Mouse (Mus musculus): Measurements from ENCODE around the gene Gm6993.

The Gm6993 gene

DNA sequence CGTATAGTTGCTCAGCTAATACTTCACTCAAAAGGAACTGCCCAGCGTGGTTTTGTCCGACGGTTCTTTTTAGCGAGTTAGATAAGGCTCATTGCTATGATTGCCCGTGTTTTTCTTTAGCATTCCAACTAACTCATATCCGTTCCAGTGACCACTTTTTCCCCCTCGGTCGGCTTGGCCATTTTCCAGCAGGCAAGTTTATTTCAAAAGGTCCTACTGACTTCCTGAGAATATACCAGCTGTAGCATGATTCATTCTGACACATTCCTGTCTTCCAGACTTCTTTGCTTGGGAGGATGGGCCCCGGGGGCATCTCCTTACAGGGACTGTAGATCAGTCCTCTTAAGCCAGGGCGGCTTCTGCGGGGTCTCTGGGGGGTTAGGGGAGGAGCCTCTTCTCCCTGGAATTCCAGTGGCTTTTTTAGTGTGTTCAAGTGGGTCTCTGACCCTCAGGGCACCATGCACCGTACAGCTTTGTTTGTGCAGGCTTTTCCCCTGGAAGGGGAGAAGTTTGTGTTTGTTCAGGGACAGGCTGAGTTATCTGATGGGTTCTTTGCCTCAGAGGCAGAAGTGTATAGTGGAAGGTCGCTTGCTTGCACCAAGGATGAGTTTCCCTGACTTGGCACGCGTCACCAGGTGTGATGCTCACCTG, 30.9 kb downstream of the Gm6993 start:
- DNase-seq (ENCODE audit: low spot score in 2 of 2): peak in 1 of 2 experiments; percentile 54

DNA sequence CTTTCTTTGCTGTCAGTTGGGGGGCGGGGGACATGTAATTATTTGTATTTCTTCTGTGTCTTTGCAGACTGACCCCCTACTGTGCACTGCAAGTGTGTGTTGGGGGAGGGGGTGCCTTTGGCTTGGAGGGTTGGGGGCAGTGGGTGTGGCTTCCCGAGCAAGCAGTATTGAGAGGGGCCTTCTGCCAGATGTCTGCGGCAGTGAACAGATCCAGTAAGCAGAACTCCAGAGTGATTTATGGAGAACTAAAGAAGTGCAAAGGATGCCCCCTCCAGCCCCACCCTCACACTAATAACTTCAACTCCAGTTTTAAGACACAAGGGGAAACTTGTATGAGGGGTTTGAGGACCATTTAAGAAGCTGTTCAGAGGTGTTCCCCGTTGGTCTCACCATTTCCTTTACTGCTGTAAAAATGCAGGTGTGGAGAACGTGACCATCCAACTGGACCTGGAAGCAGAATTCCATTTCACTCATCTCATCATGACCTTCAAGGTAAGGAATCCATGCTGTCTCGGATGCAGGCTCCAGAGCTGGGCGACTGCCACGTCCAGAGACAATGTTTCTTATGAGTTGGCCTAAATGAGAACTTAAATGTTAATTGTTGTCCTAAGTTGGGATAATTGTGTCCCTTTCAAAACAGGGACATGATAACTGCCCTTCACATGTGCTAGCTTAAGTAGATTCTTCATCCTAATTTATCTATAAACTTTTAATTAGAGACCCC, 31.6 kb downstream of the Gm6993 start:
- DNase-seq (ENCODE audit: low spot score in 2 of 2): no peak

DNA sequence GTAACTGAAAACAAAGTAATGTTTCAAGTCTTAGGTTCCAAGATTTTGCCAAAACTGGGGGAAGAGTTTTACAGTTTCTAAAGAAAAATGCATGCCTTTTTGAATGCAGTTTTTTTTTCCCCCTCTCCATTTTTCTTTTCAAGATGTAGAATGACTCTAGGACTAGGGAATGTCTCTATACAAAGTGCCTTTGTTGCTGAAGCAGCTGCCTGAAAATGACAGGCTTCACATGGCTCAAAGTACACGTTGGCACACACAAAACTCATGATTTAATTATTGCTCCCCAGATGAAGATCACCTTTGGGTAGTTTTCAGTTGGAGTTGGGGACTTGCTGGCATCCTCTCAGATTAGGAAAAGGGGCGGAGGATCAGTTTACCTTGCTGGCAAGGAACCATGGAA, 32.3 kb downstream of the Gm6993 start:
- DNase-seq (ENCODE audit: low spot score in 2 of 2): no peak

DNA sequence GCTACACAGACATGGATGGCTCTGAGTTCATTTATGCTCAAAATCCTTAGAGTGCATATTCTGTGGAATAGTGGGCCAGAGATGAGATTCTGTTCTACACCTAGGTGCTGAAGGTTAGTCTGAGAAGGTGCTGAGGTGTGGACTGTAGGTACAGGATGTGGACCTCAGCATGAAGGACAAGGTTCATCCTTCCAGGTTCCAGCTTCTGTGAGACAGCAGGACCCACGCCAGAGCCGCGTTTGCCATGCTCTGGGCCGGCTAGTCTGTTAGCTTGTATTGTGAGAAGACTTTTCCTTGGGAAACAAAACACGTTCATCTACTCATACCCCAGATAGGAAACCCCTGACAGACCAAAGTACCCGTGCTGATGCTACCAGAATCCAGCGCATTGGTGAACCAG, 33.1 kb downstream of the Gm6993 start:
- DNase-seq (ENCODE audit: low spot score in 2 of 2): no peak

DNA sequence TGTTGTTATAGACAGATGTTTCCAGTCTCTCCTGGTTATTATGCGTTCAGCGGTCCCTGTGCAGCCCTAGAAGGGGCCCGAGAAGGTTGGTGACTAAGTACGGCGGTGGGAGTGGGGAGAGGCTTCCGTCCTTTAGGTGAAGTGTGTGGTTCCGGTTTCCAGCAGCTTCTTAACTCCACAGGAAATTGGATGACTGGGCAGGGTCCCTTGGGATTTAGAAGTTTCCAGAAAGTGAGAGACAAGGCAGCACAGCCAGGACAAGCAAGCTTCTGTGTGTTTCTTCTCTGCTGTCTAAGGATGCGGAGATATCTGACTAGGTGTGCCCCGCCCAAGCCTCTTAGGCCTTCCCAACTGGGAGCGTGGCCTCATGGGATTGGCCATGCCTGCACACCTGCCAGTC, 34.8 kb downstream of the Gm6993 start:
- no peak for DNase-seq (ENCODE audit: low spot score in 2 of 2)

DNA sequence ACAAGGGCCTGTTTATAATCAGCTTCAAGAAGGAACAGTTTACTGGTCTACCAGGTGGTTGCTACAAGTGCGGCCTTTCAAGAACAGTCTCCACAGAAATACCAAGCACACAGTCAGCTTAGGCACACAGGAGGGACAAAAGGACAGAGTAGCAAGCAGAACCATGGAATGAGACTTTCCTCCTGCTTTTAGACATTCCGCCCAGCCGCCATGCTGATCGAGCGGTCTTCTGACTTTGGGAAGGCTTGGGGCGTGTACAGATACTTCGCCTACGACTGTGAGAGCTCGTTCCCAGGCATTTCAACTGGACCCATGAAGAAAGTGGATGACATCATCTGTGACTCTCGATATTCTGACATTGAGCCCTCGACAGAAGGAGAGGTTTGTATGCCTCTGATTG, 37.7 kb downstream of the Gm6993 start:
- no peak for DNase-seq (ENCODE audit: low spot score in 2 of 2)

DNA sequence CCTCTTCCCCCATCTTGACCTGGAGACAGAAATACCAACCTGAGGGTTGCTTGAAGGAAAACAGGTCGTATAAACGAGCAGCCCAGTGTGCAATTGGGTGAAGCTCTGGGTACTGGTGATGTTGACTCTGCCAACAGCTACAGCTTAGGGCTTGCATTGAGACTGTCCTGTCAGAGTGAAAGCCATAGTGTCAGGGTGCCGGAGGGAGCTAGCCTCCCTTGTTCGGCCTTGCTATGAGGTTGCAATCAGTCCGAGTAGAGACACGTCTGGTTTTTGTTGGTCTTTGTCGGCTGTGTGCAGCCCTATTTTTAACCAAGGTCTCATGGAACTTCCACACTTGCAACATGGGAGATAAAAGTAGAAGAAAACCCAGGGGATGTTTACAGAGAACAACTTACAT, 39.7 kb downstream of the Gm6993 start:
- no peak for DNase-seq (ENCODE audit: low spot score in 2 of 2)

DNA sequence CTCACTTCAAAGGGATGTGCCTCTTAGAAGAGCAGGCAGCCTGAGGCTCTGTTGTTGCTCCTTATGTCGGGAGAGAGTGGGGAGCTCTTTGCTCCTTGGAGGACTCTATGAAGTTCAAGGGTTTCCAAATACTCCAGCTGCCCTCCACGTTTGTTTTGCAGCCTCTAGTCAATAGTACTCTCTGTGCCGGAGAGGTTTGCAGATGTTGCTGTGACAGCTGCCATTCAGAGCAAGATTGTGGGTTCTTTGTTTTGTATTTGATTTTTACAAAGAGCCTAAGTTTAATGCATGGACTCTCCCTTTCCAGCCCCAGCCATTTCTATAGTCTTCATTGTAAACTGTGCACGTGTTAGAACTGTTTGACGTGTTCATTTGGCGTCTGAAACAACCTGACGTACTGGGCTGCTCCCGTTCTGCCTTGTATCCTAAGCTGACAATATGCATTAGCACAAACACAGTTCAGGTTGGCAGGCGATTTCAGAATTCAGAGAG, 40.6 kb downstream of the Gm6993 start:
- DNase-seq (ENCODE audit: low spot score in 2 of 2): no peak

DNA sequence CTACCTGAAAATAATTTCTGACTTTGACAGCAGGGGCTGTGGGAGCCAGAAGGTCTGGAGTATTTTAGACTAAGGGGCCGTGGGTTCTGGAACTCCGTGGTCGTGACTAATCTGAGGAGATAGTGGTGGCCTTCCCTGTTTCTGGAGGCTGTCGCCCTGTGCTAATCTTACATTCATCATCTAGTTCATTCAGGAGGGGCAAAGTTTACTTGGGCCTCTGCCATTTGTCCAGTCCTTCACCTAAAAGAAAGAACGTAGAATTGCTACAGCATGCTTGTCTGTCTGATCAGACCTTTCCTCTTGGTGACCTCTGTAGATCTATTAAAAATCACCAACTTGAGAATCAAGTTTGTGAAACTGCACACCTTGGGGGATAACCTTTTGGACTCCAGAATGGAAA, 41.7 kb downstream of the Gm6993 start:
- DNase-seq (ENCODE audit: low spot score in 2 of 2): no peak

DNA sequence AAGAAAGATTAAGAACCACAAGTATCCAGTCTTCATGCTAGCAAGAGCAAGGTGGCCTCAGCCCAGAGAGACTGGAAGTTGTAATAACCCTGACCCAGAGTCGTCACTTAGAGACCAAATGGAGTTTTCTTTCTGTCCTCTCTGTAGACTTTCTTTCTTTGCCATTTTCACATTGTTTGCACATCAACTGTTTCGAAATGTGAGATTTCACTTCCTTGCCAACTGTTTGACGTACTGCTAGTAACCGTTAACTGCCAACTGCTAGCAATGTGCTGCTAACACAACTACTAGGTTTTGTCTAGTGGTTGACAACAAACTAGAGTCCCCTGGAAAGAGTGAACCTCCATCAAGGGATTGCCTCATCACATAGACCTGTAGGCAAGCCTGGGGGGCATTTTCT, 42.6 kb downstream of the Gm6993 start:
- DNase-seq (ENCODE audit: low spot score in 2 of 2): no peak

DNA sequence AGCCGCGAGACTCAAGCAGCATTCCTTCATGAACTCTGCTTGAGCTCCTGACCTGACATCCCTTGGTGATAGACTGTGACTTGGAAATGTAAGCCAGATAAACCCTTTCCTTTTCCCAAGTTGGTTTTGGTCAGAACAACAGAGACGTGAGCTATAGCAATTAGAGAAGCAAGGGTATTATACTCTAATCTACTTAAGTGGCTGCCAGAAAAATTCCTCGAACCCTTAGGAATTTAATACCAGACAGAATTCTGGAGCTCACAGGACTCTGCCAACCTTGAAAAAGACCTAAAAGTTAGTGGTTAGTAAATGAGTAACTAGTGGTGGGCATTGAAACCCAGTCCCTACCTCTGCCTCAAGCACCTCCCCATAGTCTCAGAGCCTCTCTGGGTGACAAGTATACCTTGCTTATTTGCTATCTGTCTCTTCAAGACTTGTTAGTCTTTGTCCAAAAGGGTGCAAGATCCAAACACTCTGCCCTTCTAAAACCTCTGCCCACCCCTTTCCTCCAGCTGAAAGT, 43.1 kb downstream of the Gm6993 start:
- DNase-seq (ENCODE audit: low spot score in 2 of 2): no peak

DNA sequence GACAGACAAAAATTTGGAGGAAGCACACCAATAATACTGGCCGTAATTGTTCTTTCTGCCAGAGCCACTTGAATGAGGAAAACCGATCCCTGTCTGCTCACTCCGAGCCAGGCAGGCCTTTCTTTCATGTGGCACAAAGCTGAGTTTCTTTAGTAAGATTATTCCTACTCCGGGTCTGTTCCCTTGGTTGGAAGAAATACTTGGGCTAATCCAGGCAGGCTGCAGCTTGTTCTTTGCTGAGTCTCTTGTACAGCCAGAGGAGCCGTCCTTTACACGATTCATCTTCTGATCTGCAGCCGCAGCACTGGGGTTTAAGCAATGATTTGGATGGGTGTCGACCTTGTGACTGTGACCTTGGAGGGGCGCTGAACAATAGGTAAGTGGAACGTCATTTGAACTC, 48.5 kb downstream of the Gm6993 start:
- no peak for DNase-seq (ENCODE audit: low spot score in 2 of 2)

Measured in urinary bladder, postnatal 4 days (tissue).